Mouse (Mus musculus) heart, postnatal 0 days (tissue): ENCODE measurements around the gene Klb. TPM values are rescaled to one million over a fixed set of nuclear protein-coding genes. Genes with fewer than 3 reads are reported as not detected.
A peak's percentile ranks its signal among the peaks of the same experiment; 100 is the strongest.
"Not testable (repeated sequence)": the region's sequence is repeated elsewhere in the genome, so short reads cannot be mapped to it uniquely, and the experiment has no call there.

Source experiments
- ATAC-seq: fragments of 200-750 bp; cut with Nextera tagmentation; 2 replicates; pipeline ENCODE4 v1.8.0; 2017; ENCODE audit warnings: low read depth, moderate number of reproducible peaks, moderate library complexity; ENCODE audit not compliant: insufficient read depth
- DNase-seq: peaks from one replicate; pipeline ENCODE4 v3.0.0-alpha.2; 2016; ENCODE audit warnings: low spot score
- H3K27ac ChIP-seq: fragments of 300-500 bp; sonication (generic); 2 replicates; pipeline ENCODE4 v1.5.1; 2014; ENCODE audit warnings: low read depth, mild to moderate bottlenecking
- H3K27me3 ChIP-seq: fragments of 300-500 bp; sonication (generic); 2 replicates; pipeline ENCODE4 v1.6.1; 2014; ENCODE audit warnings: low read length, mixed read lengths; ENCODE audit not compliant: control insufficient read depth, insufficient read depth
- H3K36me3 ChIP-seq: fragments of 300-500 bp; sonication (generic); replicated peaks from 2 replicates; pipeline ENCODE4 v1.6.1; 2014; ENCODE audit warnings: low read length, mixed read lengths; ENCODE audit not compliant: control insufficient read depth, insufficient read depth
- H3K4me1 ChIP-seq: fragments of 300-500 bp; sonication (generic); 2 replicates; pipeline ENCODE4 v1.6.1; 2014; ENCODE audit warnings: antibody characterized with exemption; ENCODE audit not compliant: control insufficient read depth, insufficient read depth
- H3K4me2 ChIP-seq: fragments of 300-500 bp; sonication (generic); 2 replicates; pipeline ENCODE4 v1.6.1; 2014; ENCODE audit warnings: low read depth, mild to moderate bottlenecking, low read length, moderate library complexity
- H3K4me3 ChIP-seq: fragments of 300-500 bp; sonication (generic); 2 replicates; pipeline ENCODE4 v1.5.1; 2014; ENCODE audit warnings: low read depth, low read length
- H3K9ac ChIP-seq: fragments of 300-500 bp; sonication (generic); replicated peaks from 2 replicates; pipeline ENCODE4 v1.6.1; 2014; ENCODE audit warnings: low read depth, low read length, mixed read lengths
- H3K9me3 ChIP-seq: fragments of 300-500 bp; sonication (generic); replicated peaks from 2 replicates; pipeline ENCODE4 v1.6.1; 2016; ENCODE audit warnings: low read length; ENCODE audit not compliant: control insufficient read depth
- CTCF ChIP-seq: IDR thresholded peaks from 2 replicates; pipeline ENCODE4 v1.5.1; 2016; ENCODE audit warnings: antibody characterized with exemption, control low read depth, low read depth
- EP300 ChIP-seq: IDR thresholded peaks from 2 replicates; pipeline ENCODE4 v1.6.1; 2016; ENCODE audit warnings: antibody characterized with exemption, low read depth
- WGBS: fragments of 180-500 bp; shearing (Covaris S2); extraction: QIAGEN DNeasy Blood & Tissue Kit; methylation state at CpG from one replicate; pipeline ENCODE4 v1.1.7; 2014; 5-methylcytosine and 5-hydroxymethylcytosine counted together
- polyA plus RNA-seq: library from polyadenylated mRNA; unstranded; fragments of >200 nt; fragmentation: Nextera tagmentation; extraction: Ambion mirVana; gene quantifications from 2 replicates; pipeline ENCODE4 v1.2.1, GENCODE M21; 2015
- total RNA-seq: library from RNA; depleted of rRNA; stranded (reverse); fragments of >200 nt; gene quantifications from 2 replicates; pipeline ENCODE4 v1.2.3, GENCODE M21; 2014; ENCODE audit warnings: low replicate concordance; rRNA removed

Gene Klb
- total RNA-seq = not detected in 2 replicates
- 0.05 TPM in 1 of 2 replicates, not detected in the other for polyA plus RNA-seq

DNA sequence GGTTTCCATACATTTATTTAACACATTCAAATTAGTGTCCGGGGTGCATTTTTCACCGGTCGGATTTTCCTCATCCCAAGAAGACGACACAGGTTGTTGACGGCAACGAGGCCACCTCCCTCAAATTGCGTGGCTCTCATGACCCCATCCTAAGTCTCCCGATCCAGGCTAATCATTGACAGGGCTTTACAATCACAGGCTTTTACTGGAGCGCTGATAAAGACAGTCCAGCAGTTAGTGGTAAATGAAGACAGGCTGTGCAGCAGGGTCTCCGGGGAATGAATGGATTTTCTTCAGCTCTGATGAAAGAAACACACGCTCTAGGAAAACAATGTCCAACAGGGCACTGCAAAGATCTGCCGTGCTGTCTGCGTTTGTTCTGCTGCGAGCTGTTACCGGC lies at the start of gene Klb:
Gene Klb (plus strand): TSS at position 147 of the 400 bp plus-strand sequence.
- peak within 1 kb of the TSS; percentile 29 for H3K4me3 ChIP-seq
- WGBS = 42% methylated on average over 15 of the region's 15 CpGs

DNA sequence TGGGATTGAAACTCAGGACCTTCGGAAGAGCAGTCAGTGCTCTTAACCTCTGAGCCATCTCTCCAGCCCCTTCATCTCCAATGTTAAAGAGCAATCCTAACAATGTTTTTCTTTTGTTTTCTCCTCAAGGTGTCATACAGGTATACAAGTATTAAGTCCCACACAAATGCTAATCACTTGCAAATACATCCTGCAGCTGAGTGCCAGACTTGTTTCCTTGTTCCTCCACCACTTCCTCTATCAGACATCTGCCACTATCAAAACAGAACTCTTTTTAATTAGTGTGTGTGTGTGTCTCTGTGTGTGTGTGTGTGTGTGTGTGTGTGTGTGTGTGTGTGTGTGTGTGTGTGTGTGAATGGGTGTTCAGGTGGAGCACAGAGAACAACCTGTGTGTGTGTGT lies 48.5 kb upstream of the Klb start:
- ATAC-seq, H3K4me1 ChIP-seq, H3K9ac ChIP-seq, DNase-seq, H3K4me2 ChIP-seq, H3K9me3 ChIP-seq, H3K27me3 ChIP-seq, H3K27ac ChIP-seq, H3K4me3 ChIP-seq: not testable (repeated sequence)
- WGBS = 92% methylated on average over 1 of the region's 1 CpGs
- peaks cover 56% of the 10 kb centered on the region for H3K36me3 ChIP-seq

More for the DNA sequence above, at the start of gene Klb:
- no peaks in the 10 kb centered on the region for H3K9me3 ChIP-seq
- no peak for DNase-seq
- no peaks in the 10 kb centered on the region for H3K27me3 ChIP-seq
- H3K9ac ChIP-seq = no peak within 1 kb of the TSS
- no peaks in the 10 kb centered on the region for H3K36me3 ChIP-seq
- no peak for ATAC-seq
- H3K4me1 ChIP-seq = no peaks in the 10 kb centered on the region
- TF ChIP-seq EP300 (no peak), CTCF (no peak)
- no peak within 1 kb of the TSS for H3K27ac ChIP-seq
- peak within 1 kb of the TSS; percentile 52 for H3K4me2 ChIP-seq

DNA sequence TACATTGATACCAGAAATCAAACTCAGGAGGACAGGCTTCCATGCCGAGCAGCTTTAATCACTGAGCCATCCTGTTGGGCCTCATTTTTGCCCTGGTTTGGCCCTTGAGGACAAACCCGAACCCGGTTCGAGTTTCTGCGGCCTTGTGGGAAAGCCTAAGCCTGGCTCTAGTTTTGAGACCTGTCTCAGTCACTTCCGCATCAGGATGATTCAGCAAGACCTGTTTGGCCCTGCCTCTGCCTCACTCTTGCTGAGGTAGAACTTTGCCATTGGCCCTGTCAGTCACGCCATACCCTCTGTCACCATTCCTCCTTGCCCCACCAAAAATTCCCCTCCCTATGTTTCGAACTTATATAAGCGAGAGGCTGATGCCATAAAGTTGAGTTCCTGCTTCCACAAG lies 48.0 kb upstream of the Klb start:
- DNase-seq (no peak), ATAC-seq (no peak)
- no peaks in the 10 kb centered on the region for H3K9me3 ChIP-seq
- peaks cover 56% of the 10 kb centered on the region for H3K36me3 ChIP-seq
- H3K4me2 ChIP-seq = no peak overlapping the region
- H3K27me3 ChIP-seq = no peaks in the 10 kb centered on the region
- H3K27ac ChIP-seq = no peak overlapping the region
- H3K9ac ChIP-seq = no peak overlapping the region
- H3K4me3 ChIP-seq = no peak overlapping the region
- H3K4me1 ChIP-seq = no peaks in the 10 kb centered on the region
- 89% methylated on average over 9 of the region's 9 CpGs for WGBS
- TF ChIP-seq CTCF (no peak), EP300 (no peak)

DNA sequence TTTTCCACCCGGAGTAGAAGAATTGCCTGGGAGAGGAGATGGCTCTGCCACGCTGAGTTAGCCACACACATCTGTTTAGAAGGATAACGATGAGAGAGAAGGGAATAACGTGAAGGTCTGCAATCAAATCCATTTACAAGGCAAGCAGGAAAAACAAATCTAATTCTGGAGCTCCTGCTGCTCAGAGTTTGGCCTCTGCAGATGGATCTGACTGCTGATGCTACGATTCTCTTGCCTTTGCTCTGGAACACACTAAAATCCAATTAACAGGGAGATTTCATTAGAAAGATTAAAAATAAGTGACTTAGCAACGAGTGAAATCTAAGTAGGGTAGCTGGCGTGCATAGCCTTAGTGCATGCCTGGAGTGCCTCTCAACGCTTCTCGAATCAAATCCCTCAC lies 42.6 kb upstream of the Klb start:
- no peaks in the 10 kb centered on the region for H3K27me3 ChIP-seq
- H3K9ac ChIP-seq = no peak overlapping the region
- H3K4me3 ChIP-seq = no peak overlapping the region
- 74% methylated on average over 9 of the region's 9 CpGs for WGBS
- H3K4me1 ChIP-seq = no peaks in the 10 kb centered on the region
- no peaks in the 10 kb centered on the region for H3K9me3 ChIP-seq
- no peak for DNase-seq
- no peak for TF ChIP-seq CTCF
- TF ChIP-seq EP300 = no peak
- peaks cover 57% of the 10 kb centered on the region for H3K36me3 ChIP-seq
- no peak overlapping the region for H3K4me2 ChIP-seq
- no peak overlapping the region for H3K27ac ChIP-seq
- ATAC-seq = no peak

DNA sequence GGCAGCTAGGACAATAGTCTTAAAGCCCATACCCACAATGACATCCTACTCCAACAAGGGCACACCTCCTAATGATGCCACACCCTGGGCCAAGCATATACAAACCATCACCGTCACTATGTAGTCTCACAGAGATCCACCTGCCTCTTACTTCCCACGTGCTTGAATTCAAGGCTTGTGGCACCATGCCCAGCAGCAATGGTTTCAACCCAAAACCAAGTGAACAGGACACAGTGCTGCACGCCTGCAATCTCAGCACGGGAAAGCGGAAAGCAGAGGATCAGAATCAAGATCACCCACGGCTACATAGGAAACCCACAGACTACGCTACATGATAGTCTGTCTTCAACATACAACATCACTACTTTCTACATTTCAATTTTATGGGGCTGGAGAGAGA lies 39.9 kb upstream of the Klb start:
- TF ChIP-seq CTCF = no peak
- TF ChIP-seq EP300 = no peak
- WGBS = 93% methylated on average over 7 of the region's 7 CpGs
- no peaks in the 10 kb centered on the region for H3K9me3 ChIP-seq
- no peak overlapping the region for H3K9ac ChIP-seq
- no peaks in the 10 kb centered on the region for H3K27me3 ChIP-seq
- ATAC-seq = no peak
- DNase-seq = no peak
- no peak overlapping the region for H3K4me3 ChIP-seq
- H3K36me3 ChIP-seq = peaks cover 59% of the 10 kb centered on the region
- H3K4me1 ChIP-seq = no peaks in the 10 kb centered on the region
- no peak overlapping the region for H3K27ac ChIP-seq
- H3K4me2 ChIP-seq = no peak overlapping the region

DNA sequence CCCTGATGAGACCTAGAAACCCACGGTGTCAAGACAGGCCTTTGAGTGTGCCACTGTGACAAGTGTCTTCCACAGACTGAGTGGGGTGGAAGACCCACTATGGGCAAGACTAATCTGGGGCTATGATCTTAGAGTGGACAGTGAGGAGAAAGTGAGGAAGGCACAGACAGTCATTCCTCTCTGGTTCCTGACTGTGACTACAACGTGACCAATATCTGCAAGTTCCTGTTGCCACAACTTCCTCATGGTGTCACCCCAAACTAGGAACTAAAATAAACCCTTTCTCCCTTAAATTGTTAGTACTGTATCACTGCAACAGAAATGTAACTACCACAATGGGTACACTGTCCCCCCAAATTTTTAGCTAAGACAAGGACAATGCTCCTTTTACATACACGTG lies 39.2 kb upstream of the Klb start:
- Histone ChIP-seq H3K4me2 (no peak overlapping the region), H3K36me3 (peaks cover 62% of the 10 kb centered on the region), H3K27me3 (no peaks in the 10 kb centered on the region), H3K9me3 (no peaks in the 10 kb centered on the region), H3K9ac (no peak overlapping the region), H3K4me3 (no peak overlapping the region), H3K27ac (no peak overlapping the region), H3K4me1 (no peaks in the 10 kb centered on the region)
- DNase-seq (no peak), ATAC-seq (no peak)
- no peak for TF ChIP-seq CTCF
- WGBS = 89% methylated on average over 3 of the region's 3 CpGs
